Mouse (Mus musculus) hindbrain, embryonic 14.5 days (tissue): Measurements from ENCODE around the gene Gm20815. TPM values are rescaled to one million over a fixed set of nuclear protein-coding genes. Genes with fewer than 3 reads are reported as not detected.
"Not testable (repeated sequence)": the region's sequence is repeated elsewhere in the genome, so short reads cannot be mapped to it uniquely, and the experiment has no call there.

Experiments used
- ATAC-seq: fragments of 200-750 bp; cut with Nextera tagmentation; 2 replicates; pipeline ENCODE4 v1.8.0; 2017; ENCODE audit warnings: moderate number of reproducible peaks, mild to moderate bottlenecking, moderate TSS enrichment, moderate library complexity; ENCODE audit not compliant: low FRiP score
- DNase-seq: peaks from one replicate; pipeline ENCODE4 v3.0.0-alpha.2; 2015; ENCODE audit warnings: low spot score
- H3K27ac ChIP-seq: fragments of 300-500 bp; sonication (generic); 2 replicates; pipeline ENCODE4 v1.5.1; 2014; ENCODE audit warnings: mild to moderate bottlenecking, moderate library complexity
- H3K27me3 ChIP-seq: fragments of 300-500 bp; sonication (generic); 2 replicates; pipeline ENCODE4 v1.6.1; 2014; ENCODE audit warnings: mild to moderate bottlenecking, low read length, mixed read lengths; ENCODE audit not compliant: control insufficient read depth, insufficient read depth
- H3K36me3 ChIP-seq: fragments of 300-500 bp; sonication (generic); replicated peaks from 2 replicates; pipeline ENCODE4 v1.6.1; 2014; ENCODE audit not compliant: control insufficient read depth, insufficient read depth
- H3K4me1 ChIP-seq: fragments of 300-500 bp; sonication (generic); replicated peaks from 2 replicates; pipeline ENCODE4 v1.6.1; 2014; ENCODE audit warnings: antibody characterized with exemption, low read length, mixed read lengths; ENCODE audit not compliant: control insufficient read depth, insufficient read depth
- H3K4me2 ChIP-seq: fragments of 300-500 bp; sonication (generic); replicated peaks from 2 replicates; pipeline ENCODE4 v1.6.1; 2014; ENCODE audit warnings: mild to moderate bottlenecking, moderate library complexity
- H3K4me3 ChIP-seq: fragments of 300-500 bp; sonication (generic); replicated peaks from 2 replicates; pipeline ENCODE4 v1.5.1; 2014; ENCODE audit warnings: mild to moderate bottlenecking, low read length
- H3K9ac ChIP-seq: fragments of 300-500 bp; sonication (generic); 2 replicates; pipeline ENCODE4 v1.6.1; 2014
- H3K9me3 ChIP-seq: fragments of 300-500 bp; sonication (generic); 2 replicates; pipeline ENCODE4 v1.6.1; 2016; ENCODE audit warnings: low read length; ENCODE audit not compliant: control insufficient read depth
- WGBS: fragments of 180-500 bp; shearing (Covaris S2); extraction: QIAGEN DNeasy Blood & Tissue Kit; methylation state at CpG from one replicate; pipeline ENCODE4 v1.1.7; 2014; 5-methylcytosine and 5-hydroxymethylcytosine counted together
- polyA plus RNA-seq: library from polyadenylated mRNA; unstranded; fragments of >200 nt; fragmentation: Nextera tagmentation; extraction: Ambion mirVana; gene quantifications from 2 replicates; pipeline ENCODE4 v1.2.1, GENCODE M21; 2014

The Gm20815 gene
- not detected in 2 replicates for polyA plus RNA-seq

GRCm38 (mm10) chrY:8835069-8835468, at the start of gene Gm20815:
TSS of gene Gm20815 (minus strand) at chrY:8835169.
- not testable (repeated sequence) for H3K9ac ChIP-seq, H3K4me2 ChIP-seq, ATAC-seq, H3K4me3 ChIP-seq, H3K4me1 ChIP-seq, H3K27me3 ChIP-seq, H3K36me3 ChIP-seq, DNase-seq, H3K27ac ChIP-seq, H3K9me3 ChIP-seq
- no CpG with 5 or more reads among the region's 4 CpGs for WGBS
